Mouse (Mus musculus) B cell, adult 62 days (primary cell): ENCODE measurements around the gene Man1a2. TPM values are rescaled to one million over a fixed set of nuclear protein-coding genes. Genes with fewer than 3 reads are reported as not detected.

Source experiments
- total RNA-seq: library from RNA; stranded (reverse); gene quantifications from 4 replicates; pipeline ENCODE4 v1.2.4, GENCODE M21; 2023

The Man1a2 gene
- total RNA-seq, result 103 to 118 TPM (median 115 TPM) in 4 replicates

GRCm38 (mm10) chr3:100685087-100685762 lies at the start of gene Man1a2:
TSS of gene Man1a2 (minus strand) at chr3:100685503.

Other genes starting within 250 kb of the Man1a2 start
- gene Tent5c, start 196.2 kb downstream of the Man1a2 start, total RNA-seq, result 28.3 to 32.9 TPM (median 29.8 TPM) in 4 replicates
- gene Vtcn1, start 140.0 kb upstream of the Man1a2 start, total RNA-seq, result not detected in 4 replicates
- gene Trim45, start 236.7 kb upstream of the Man1a2 start, total RNA-seq, result 1.1 to 2.2 TPM (median 1.8 TPM) in 4 replicates